Mouse (Mus musculus) intestine, postnatal 0 days (tissue): ENCODE data around the gene Zbtb18. TPM values are rescaled to one million over a fixed set of nuclear protein-coding genes. Genes with fewer than 3 reads are reported as not detected.

ENCODE experiments used
- ATAC-seq: fragments of 200-750 bp; cut with Nextera tagmentation; 2 replicates; pipeline ENCODE4 v1.8.0; 2017; ENCODE audit warnings: mild to moderate bottlenecking, moderate TSS enrichment, moderate library complexity
- H3K27ac ChIP-seq: fragments of 300-500 bp; sonication (generic); 2 replicates; pipeline ENCODE4 v1.5.1; 2014; ENCODE audit warnings: mild to moderate bottlenecking, low read depth, low read length, moderate library complexity
- H3K27me3 ChIP-seq: fragments of 300-500 bp; sonication (generic); replicated peaks from 2 replicates; pipeline ENCODE4 v1.6.1; 2014; ENCODE audit warnings: low read length, mixed read lengths; ENCODE audit not compliant: control insufficient read depth, insufficient read depth
- H3K36me3 ChIP-seq: fragments of 300-500 bp; sonication (generic); 2 replicates; pipeline ENCODE4 v1.6.1; 2014; ENCODE audit warnings: mild to moderate bottlenecking, moderate library complexity; ENCODE audit not compliant: control insufficient read depth, insufficient read depth
- H3K4me1 ChIP-seq: fragments of 300-500 bp; sonication (generic); replicated peaks from 2 replicates; pipeline ENCODE4 v1.6.1; 2014; ENCODE audit warnings: antibody characterized with exemption, low read length, mixed read lengths; ENCODE audit not compliant: control insufficient read depth, insufficient read depth
- H3K4me2 ChIP-seq: fragments of 300-500 bp; sonication (generic); replicated peaks from 2 replicates; pipeline ENCODE4 v1.6.1; 2014; ENCODE audit warnings: low read depth, mild to moderate bottlenecking, moderate library complexity
- H3K4me3 ChIP-seq: fragments of 300-500 bp; sonication (generic); 2 replicates; pipeline ENCODE4 v1.5.1; 2014; ENCODE audit warnings: low read depth, low read length
- H3K9ac ChIP-seq: fragments of 300-500 bp; sonication (generic); 2 replicates; pipeline ENCODE4 v1.6.1; 2014; ENCODE audit warnings: mild to moderate bottlenecking, low read depth, low read length
- H3K9me3 ChIP-seq: fragments of 300-500 bp; sonication (generic); 2 replicates; pipeline ENCODE4 v1.6.1; 2016; ENCODE audit warnings: mixed run types; ENCODE audit not compliant: control insufficient read depth
- CTCF ChIP-seq: sonication (generic); IDR thresholded peaks from 2 replicates; pipeline ENCODE4 v1.5.1; 2016; ENCODE audit warnings: low read depth, mild to moderate bottlenecking, control low read depth, antibody characterized with exemption, moderate library complexity
- WGBS: fragments of 180-500 bp; shearing (Covaris S2); extraction: QIAGEN DNeasy Blood & Tissue Kit; methylation state at CpG from one replicate; pipeline ENCODE4 v1.1.7; 2014; 5-methylcytosine and 5-hydroxymethylcytosine counted together
- polyA plus RNA-seq: library from polyadenylated mRNA; unstranded; fragments of >200 nt; fragmentation: Nextera tagmentation; extraction: Ambion mirVana; gene quantifications from 2 replicates; pipeline ENCODE4 v1.2.1, GENCODE M21; 2015

The Zbtb18 gene
- 2.5 and 3.1 TPM in 2 replicates for polyA plus RNA-seq

DNA sequence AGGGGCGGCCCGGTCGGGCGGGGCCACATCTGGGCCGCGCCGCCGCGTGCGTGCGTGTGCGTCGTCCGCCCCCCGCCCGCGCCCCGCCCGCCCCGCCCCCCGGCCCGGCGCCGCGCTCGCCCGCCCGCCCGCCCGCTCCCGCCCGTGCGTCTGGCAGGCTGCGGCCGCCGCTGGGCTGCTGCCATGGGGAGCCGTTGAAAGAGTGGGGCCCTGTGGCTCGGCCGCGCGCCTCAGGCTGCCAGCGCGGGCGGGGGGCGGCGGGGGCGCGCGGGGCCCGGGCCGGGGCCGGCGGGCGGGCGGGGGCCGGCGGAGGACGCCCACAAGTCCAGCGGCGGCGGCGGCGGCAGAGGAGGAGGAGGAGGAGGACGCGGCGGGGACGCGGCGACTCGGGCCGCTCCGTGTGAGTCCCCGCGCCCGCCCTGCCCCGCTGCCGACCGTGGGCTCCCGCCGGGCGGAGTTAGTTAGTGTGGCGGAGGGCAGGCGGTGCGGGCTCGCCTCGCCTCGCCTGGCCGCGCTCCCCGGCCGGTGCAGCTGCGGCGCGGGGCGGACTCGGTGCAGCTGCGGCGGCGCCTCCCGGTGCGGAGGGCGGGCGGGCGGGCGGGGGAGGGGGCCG, at the start of gene Zbtb18:
Gene Zbtb18 (plus strand): TSS at position 156 of the 613 bp plus-strand sequence.
- Histone ChIP-seq H3K36me3 (peaks cover 4% of the 10 kb centered on the region; the same call in 1 of the 2 replicates), H3K4me1 (no peaks in the 10 kb centered on the region; the same call in 1 of the 2 replicates), H3K9me3 (no peaks in the 10 kb centered on the region), H3K27ac (peak within 1 kb of the TSS; percentile 93), H3K27me3 (no peaks in the 10 kb centered on the region), H3K9ac (peak within 1 kb of the TSS; percentile 91), H3K4me2 (peak within 1 kb of the TSS; percentile 80), H3K4me3 (peak within 1 kb of the TSS; percentile 71)
- 2% methylated on average over 9 of the region's 106 CpGs for WGBS
- TF ChIP-seq CTCF, result no peak
- peak; percentile 9 for ATAC-seq

- TF ChIP-seq CTCF, result no peak
Measured at GRCm38 (mm10) chr1:177397455-177397854, 44.7 kb upstream of the Zbtb18 start.

DNA sequence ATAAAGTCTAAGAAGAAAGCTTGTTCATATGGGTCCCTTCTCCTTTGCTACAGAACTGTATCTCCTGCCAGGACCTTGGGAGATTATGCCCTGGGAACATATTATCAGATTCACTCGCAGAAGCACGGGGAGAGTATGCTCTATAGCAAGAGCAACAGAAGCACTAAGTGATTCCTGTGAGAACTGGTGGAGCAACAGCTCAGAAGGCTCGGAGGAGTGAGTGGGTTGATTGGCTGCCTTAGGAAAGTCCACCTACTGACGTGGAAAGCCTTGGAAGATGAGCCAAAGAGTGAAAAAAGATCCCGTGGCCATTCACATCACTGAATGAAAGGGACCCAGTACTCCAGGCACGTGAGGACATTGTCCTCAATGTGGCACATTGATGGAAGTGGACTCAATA, 37.0 kb upstream of the Zbtb18 start:
- no peaks in the 10 kb centered on the region for H3K36me3 ChIP-seq

More at GRCm38 (mm10) chr1:177397455-177397854, 44.7 kb upstream of the Zbtb18 start:
- Histone ChIP-seq H3K36me3 (no peaks in the 10 kb centered on the region), H3K27ac (no peak overlapping the region), H3K4me3 (no peak overlapping the region), H3K9me3 (no peaks in the 10 kb centered on the region), H3K9ac (no peak overlapping the region), H3K27me3 (no peaks in the 10 kb centered on the region), H3K4me1 (no peaks in the 10 kb centered on the region), H3K4me2 (no peak overlapping the region)
- ATAC-seq, result no peak
- 81% methylated on average over 1 of the region's 1 CpGs for WGBS

GRCm38 (mm10) chr1:177408690-177409089, 33.5 kb upstream of the Zbtb18 start:
- Histone ChIP-seq H3K4me2 (no peak overlapping the region), H3K4me3 (no peak overlapping the region), H3K9ac (no peak overlapping the region), H3K9me3 (no peaks in the 10 kb centered on the region), H3K27ac (no peak overlapping the region), H3K36me3 (no peaks in the 10 kb centered on the region), H3K4me1 (no peaks in the 10 kb centered on the region), H3K27me3 (no peaks in the 10 kb centered on the region)
- peak; percentile 70 for TF ChIP-seq CTCF
- WGBS, result 59% methylated on average over 3 of the region's 3 CpGs
- ATAC-seq, result no peak

More for the DNA sequence above, 37.0 kb upstream of the Zbtb18 start:
- no peaks in the 10 kb centered on the region for H3K4me1 ChIP-seq
- H3K27ac ChIP-seq, result no peak overlapping the region
- no peak for ATAC-seq
- TF ChIP-seq CTCF, result no peak
- no peaks in the 10 kb centered on the region for H3K27me3 ChIP-seq
- H3K9me3 ChIP-seq, result no peaks in the 10 kb centered on the region
- no peak overlapping the region for H3K9ac ChIP-seq
- no peak overlapping the region for H3K4me2 ChIP-seq
- 71% methylated on average over 6 of the region's 6 CpGs for WGBS
- no peak overlapping the region for H3K4me3 ChIP-seq

- H3K4me1 ChIP-seq, result no peaks in the 10 kb centered on the region
- no peak for TF ChIP-seq CTCF
- H3K4me2 ChIP-seq, result no peak overlapping the region
- H3K4me3 ChIP-seq, result no peak overlapping the region
- 72% methylated on average over 7 of the region's 7 CpGs for WGBS
- H3K9me3 ChIP-seq, result no peaks in the 10 kb centered on the region
- ATAC-seq, result no peak
- no peak overlapping the region for H3K9ac ChIP-seq
- no peak overlapping the region for H3K27ac ChIP-seq
- H3K27me3 ChIP-seq, result no peaks in the 10 kb centered on the region
- H3K36me3 ChIP-seq, result no peaks in the 10 kb centered on the region
Measured at GRCm38 (mm10) chr1:177410769-177411348, 31.3 kb upstream of the Zbtb18 start.

DNA sequence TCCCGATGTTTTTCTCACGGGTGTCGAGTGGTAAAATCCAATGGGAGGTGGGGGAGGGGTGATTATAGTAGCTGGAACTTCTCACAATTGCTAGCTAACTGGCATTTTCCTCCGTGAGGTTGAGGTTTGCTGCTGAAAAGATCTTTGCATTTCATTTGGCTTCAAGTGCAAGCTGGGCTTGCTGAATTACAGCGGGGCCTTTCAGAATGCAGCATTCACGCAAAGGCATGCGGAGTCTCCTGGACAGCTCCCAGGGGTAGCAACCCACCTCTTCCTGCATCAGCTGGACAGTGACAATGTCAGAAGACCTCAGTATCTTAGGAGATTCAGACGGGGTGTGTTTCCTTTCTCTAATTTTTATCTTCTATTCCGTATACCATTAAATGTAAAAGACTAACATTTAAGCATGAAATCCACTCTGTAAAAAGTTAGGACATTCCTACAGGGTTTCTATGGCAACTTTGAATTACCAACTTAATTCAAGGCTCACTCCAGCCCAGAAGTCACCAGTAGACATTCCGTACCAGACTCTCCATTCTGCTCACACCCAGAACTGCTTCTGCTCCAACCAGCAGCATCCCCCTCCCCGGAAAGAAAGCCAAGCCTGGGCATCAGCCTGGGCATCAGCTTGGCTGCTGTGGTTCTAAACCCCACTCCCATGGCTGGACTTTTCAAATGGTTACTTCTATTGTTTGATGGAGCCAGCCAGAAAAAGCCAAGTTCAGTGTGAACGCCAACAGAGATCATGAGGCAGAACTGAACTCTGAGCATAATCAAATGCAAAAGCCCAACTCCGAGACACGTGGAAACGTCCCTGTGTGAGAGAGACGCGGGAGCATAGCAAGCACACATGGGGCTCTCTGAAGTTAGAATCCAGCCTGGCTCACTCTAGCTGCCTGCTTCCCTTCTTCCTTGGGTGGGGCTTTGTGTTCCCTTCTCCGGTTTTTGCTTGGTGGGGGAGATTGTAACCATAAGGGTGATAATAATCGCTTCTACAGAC, 30.5 kb upstream of the Zbtb18 start:
- 50% methylated on average over 19 of the region's 19 CpGs for WGBS
- H3K36me3 ChIP-seq, result no peaks in the 10 kb centered on the region

More for the DNA sequence above, 30.5 kb upstream of the Zbtb18 start:
- Histone ChIP-seq H3K4me1 (no peaks in the 10 kb centered on the region), H3K9me3 (no peaks in the 10 kb centered on the region), H3K4me3 (no peak overlapping the region), H3K27me3 (no peaks in the 10 kb centered on the region), H3K9ac (no peak overlapping the region), H3K27ac (no peak overlapping the region), H3K4me2 (no peak overlapping the region)
- ATAC-seq, result no peak
- TF ChIP-seq CTCF, result no peak
